Mouse (Mus musculus) heart, embryonic 11.5 days (tissue): ENCODE data around the gene Sfta2. TPM values are rescaled to one million over a fixed set of nuclear protein-coding genes. Genes with fewer than 3 reads are reported as not detected.

Experiments used
- ATAC-seq: fragments of 200-750 bp; cut with Nextera tagmentation; replicated peaks from 2 replicates; pipeline ENCODE4 v1.8.0; 2017; ENCODE audit warnings: moderate library complexity; ENCODE audit not compliant: insufficient number of reproducible peaks, low FRiP score, low TSS enrichment
- H3K27ac ChIP-seq: fragments of 300-500 bp; sonication (generic); 2 replicates; pipeline ENCODE4 v1.5.1; 2014; ENCODE audit warnings: mild to moderate bottlenecking, low read depth, low read length
- H3K27me3 ChIP-seq: fragments of 300-500 bp; sonication (generic); 2 replicates; pipeline ENCODE4 v1.6.1; 2014; ENCODE audit warnings: mild to moderate bottlenecking, low read length, mixed read lengths; ENCODE audit not compliant: control insufficient read depth, insufficient read depth
- H3K36me3 ChIP-seq: fragments of 300-500 bp; sonication (generic); 2 replicates; pipeline ENCODE4 v1.6.1; 2014; ENCODE audit warnings: mild to moderate bottlenecking, low read length, moderate library complexity, mixed read lengths; ENCODE audit not compliant: control insufficient read depth, insufficient read depth
- H3K4me1 ChIP-seq: fragments of 300-500 bp; sonication (generic); 2 replicates; pipeline ENCODE4 v1.6.1; 2014; ENCODE audit warnings: low read length; ENCODE audit not compliant: control insufficient read depth, insufficient read depth
- H3K4me2 ChIP-seq: fragments of 300-500 bp; sonication (generic); 2 replicates; pipeline ENCODE4 v1.6.1; 2014; ENCODE audit warnings: mild to moderate bottlenecking, moderate library complexity
- H3K4me3 ChIP-seq: fragments of 300-500 bp; sonication (generic); 2 replicates; pipeline ENCODE4 v1.5.1; 2014; ENCODE audit warnings: low read depth, low read length
- H3K9ac ChIP-seq: fragments of 300-500 bp; sonication (generic); 2 replicates; pipeline ENCODE4 v1.6.1; 2014; ENCODE audit warnings: mild to moderate bottlenecking, low read depth, low read length, moderate library complexity
- H3K9me3 ChIP-seq: fragments of 300-500 bp; sonication (generic); replicated peaks from 2 replicates; pipeline ENCODE4 v1.6.1; 2016; ENCODE audit warnings: low read length; ENCODE audit not compliant: control insufficient read depth
- WGBS: fragments of 180-500 bp; shearing (Covaris S2); extraction: QIAGEN DNeasy Blood & Tissue Kit; methylation state at CpG from one replicate; pipeline ENCODE4 v1.1.7; 2014; ENCODE audit not compliant: insufficient replicate concordance; 5-methylcytosine and 5-hydroxymethylcytosine counted together
- polyA plus RNA-seq: library from polyadenylated mRNA; unstranded; fragments of >200 nt; fragmentation: Nextera tagmentation; extraction: Ambion mirVana; gene quantifications from 2 replicates; pipeline ENCODE4 v1.2.1, GENCODE M21; 2014

Sfta2 gene
- polyA plus RNA-seq, 1 experiment from 2014 or later, result not detected

- Histone ChIP-seq H3K9ac (no peak overlapping the region), H3K4me1 (peaks cover 10% of the 10 kb centered on the region; the same call in 1 of the 2 replicates), H3K4me2 (peak overlapping the region; percentile 50), H3K9me3 (no peaks in the 10 kb centered on the region), H3K36me3 (no peaks in the 10 kb centered on the region), H3K27ac (no peak overlapping the region), H3K27me3 (peaks cover 22% of the 10 kb centered on the region), H3K4me3 (no peak overlapping the region)
- WGBS, result 37% methylated on average over 6 of the region's 6 CpGs
- ATAC-seq, result no peak
Measured at GRCm38 (mm10) chr17:35639352-35639751, 38.0 kb downstream of the Sfta2 start.

GRCm38 (mm10) chr17:35643609-35644236, 42.4 kb downstream of the Sfta2 start, which contains the start of gene Mucl3:
Mucl3 (minus strand) TSS chr17:35643695.
- WGBS, result 67% methylated on average over 13 of the region's 13 CpGs
- Histone ChIP-seq H3K9ac (no peak within 1 kb of the TSS), H3K4me3 (no peak within 1 kb of the TSS), H3K27ac (no peak within 1 kb of the TSS), H3K4me1 (0 out of 2 replicates have a peak, but pooled peaks cover 6% of the 10 kb centered on the region), H3K27me3 (peaks cover 19% of the 10 kb centered on the region), H3K9me3 (no peaks in the 10 kb centered on the region), H3K36me3 (no peaks in the 10 kb centered on the region), H3K4me2 (no peak within 1 kb of the TSS)
- no peak for ATAC-seq

GRCm38 (mm10) chr17:35649429-35649828, 48.1 kb downstream of the Sfta2 start:
- no peak overlapping the region for H3K27ac ChIP-seq
- WGBS, result 59% methylated on average over 2 of the region's 2 CpGs
- no peaks in the 10 kb centered on the region for H3K36me3 ChIP-seq
- H3K4me3 ChIP-seq, result no peak overlapping the region
- H3K4me1 ChIP-seq, result no peaks in the 10 kb centered on the region
- no peak overlapping the region for H3K4me2 ChIP-seq
- no peaks in the 10 kb centered on the region for H3K27me3 ChIP-seq
- no peak overlapping the region for H3K9ac ChIP-seq
- H3K9me3 ChIP-seq, result no peaks in the 10 kb centered on the region
- ATAC-seq, result no peak

GRCm38 (mm10) chr17:35653086-35653485, 51.7 kb downstream of the Sfta2 start:
- Histone ChIP-seq H3K27me3 (no peaks in the 10 kb centered on the region), H3K4me3 (no peak overlapping the region), H3K4me1 (no peaks in the 10 kb centered on the region), H3K4me2 (no peak overlapping the region), H3K9me3 (no peaks in the 10 kb centered on the region), H3K36me3 (peaks cover 6% of the 10 kb centered on the region; the same call in 1 of the 2 replicates), H3K27ac (no peak overlapping the region), H3K9ac (no peak overlapping the region)
- WGBS, result 72% methylated on average over 2 of the region's 2 CpGs
- ATAC-seq, result no peak

- Histone ChIP-seq H3K27me3 (no peaks in the 10 kb centered on the region), H3K4me3 (no peak overlapping the region), H3K4me2 (no peak overlapping the region), H3K9me3 (no peaks in the 10 kb centered on the region), H3K27ac (no peak overlapping the region), H3K36me3 (peaks cover 9% of the 10 kb centered on the region; the same call in 1 of the 2 replicates), H3K4me1 (peaks cover 11% of the 10 kb centered on the region), H3K9ac (no peak overlapping the region)
- ATAC-seq, result no peak
- 76% methylated on average over 17 of the region's 17 CpGs for WGBS
Measured at GRCm38 (mm10) chr17:35665957-35666515, 64.7 kb downstream of the Sfta2 start.

- H3K9me3 ChIP-seq, result no peaks in the 10 kb centered on the region
- H3K27me3 ChIP-seq, result no peaks in the 10 kb centered on the region
- WGBS, result 5% methylated on average over 13 of the region's 13 CpGs
- peaks cover 4% of the 10 kb centered on the region; the same call in 1 of the 2 replicates for H3K36me3 ChIP-seq
- 0 out of 2 replicates have a peak, but pooled peaks have one; percentile 8 for ATAC-seq
- H3K4me3 ChIP-seq, result peak overlapping the region; percentile 82
- H3K27ac ChIP-seq, result peak overlapping the region; percentile 78
- H3K9ac ChIP-seq, result peak overlapping the region; percentile 80
- peaks cover 11% of the 10 kb centered on the region for H3K4me1 ChIP-seq
- H3K4me2 ChIP-seq, result peak overlapping the region; percentile 96
Measured at GRCm38 (mm10) chr17:35666851-35667256, 65.5 kb downstream of the Sfta2 start.

GRCm38 (mm10) chr17:35667334-35668065, 66.2 kb downstream of the Sfta2 start, which contains the start of gene Vars2:
Vars2 (minus strand) TSS chr17:35667592.
- WGBS, result under 1% methylated on average over 61 of the region's 61 CpGs

GRCm38 (mm10) chr17:35669731-35670130, 68.4 kb downstream of the Sfta2 start:
- H3K9me3 ChIP-seq, result no peaks in the 10 kb centered on the region
- H3K27ac ChIP-seq, result no peak overlapping the region
- ATAC-seq, result no peak
- H3K9ac ChIP-seq, result no peak overlapping the region
- peaks cover 11% of the 10 kb centered on the region for H3K4me1 ChIP-seq
- no peak overlapping the region for H3K4me2 ChIP-seq
- H3K27me3 ChIP-seq, result no peaks in the 10 kb centered on the region
- H3K4me3 ChIP-seq, result no peak overlapping the region
- H3K36me3 ChIP-seq, result no peaks in the 10 kb centered on the region
- 89% methylated on average over 9 of the region's 9 CpGs for WGBS

More at GRCm38 (mm10) chr17:35667334-35668065, 66.2 kb downstream of the Sfta2 start, which contains the start of gene Vars2:
- peak within 1 kb of the TSS; percentile 78 for H3K27ac ChIP-seq
- no peaks in the 10 kb centered on the region for H3K9me3 ChIP-seq
- H3K36me3 ChIP-seq, result 0 out of 2 replicates have a peak, but pooled peaks cover 3% of the 10 kb centered on the region
- H3K4me2 ChIP-seq, result peak within 1 kb of the TSS; percentile 96
- no peaks in the 10 kb centered on the region for H3K27me3 ChIP-seq
- peaks cover 11% of the 10 kb centered on the region for H3K4me1 ChIP-seq
- peak within 1 kb of the TSS; percentile 82 for H3K4me3 ChIP-seq
- H3K9ac ChIP-seq, result peak within 1 kb of the TSS; percentile 80
- ATAC-seq, result peak; percentile 83
